In genomic region chrX:111895084-111895779, GRCm38 (mm10) we compare ENCODE assay signal across 9 mouse cellular contexts. TPM values are rescaled to one million over a fixed set of nuclear protein-coding genes. Genes with fewer than 3 reads are reported as not detected.
A peak's percentile ranks its signal among the peaks of the same experiment; 100 is the strongest.
DNase-seq lines count a peak whose midpoint lies in the region; ATAC-seq and TF ChIP-seq lines count a peak whose summit lies in the region.
"Had no signal": no experiment of that assay in that cellular context is flagged by ENCODE, and none has a peak within 500 bp of the region (broad histone marks: within the 10 kb centered on the region; RNA-seq: fewer than 3 reads in every experiment).

No protein-coding gene starts in this region.

- peaks cover 6% of the 10 kb centered on the region; the same call in 1 of the 2 replicates for H3K9me3 ChIP-seq in heart, embryonic 12.5 days (replicated peaks)
- H3K9me3 ChIP-seq in ES-E14 (ENCODE audit: control insufficient read depth, insufficient read depth, low read depth, low read length) = no peaks in the 10 kb centered on the region
- no peaks in the 10 kb centered on the region for H3K9me3 ChIP-seq in forebrain, embryonic 15.5 days
- H3K9me3 ChIP-seq in liver, embryonic 16.5 days (replicated peaks; ENCODE audit: control insufficient read depth, low read length) = no peaks in the 10 kb centered on the region

- H3K36me3 ChIP-seq in heart, embryonic 12.5 days = no peaks in the 10 kb centered on the region
- H3K36me3 ChIP-seq in ES-E14 (ENCODE audit: control insufficient read depth, insufficient read depth, low read length, poor library complexity, severe bottlenecking) = no peaks in the 10 kb centered on the region
- no peaks in the 10 kb centered on the region for H3K36me3 ChIP-seq in forebrain, embryonic 15.5 days
- no peaks in the 10 kb centered on the region for H3K36me3 ChIP-seq in liver, embryonic 16.5 days (ENCODE audit: control insufficient read depth, insufficient read depth)

- no peak for DNase-seq in heart, postnatal 25 days (ENCODE audit: low spot score)
- no peak for DNase-seq in ES-E14 (ENCODE audit: low read depth, low spot score)
- DNase-seq in urinary bladder, adult 18-20 months (ENCODE audit: low spot score in 2 of 2) = no peak
- DNase-seq in left cerebral cortex, adult 9 months (ENCODE audit: low spot score in 2 of 2) = no peak
- DNase-seq in spleen, postnatal 36 days (ENCODE audit: low spot score in 2 of 2) = no peak

- H3K4me2 ChIP-seq in heart, embryonic 12.5 days = peak overlapping the region; percentile 77
- H3K4me2 ChIP-seq in forebrain, embryonic 15.5 days (replicated peaks) = peak overlapping the region; percentile 75
- peak overlapping the region; percentile 32 for H3K4me2 ChIP-seq in liver, embryonic 16.5 days (ENCODE audit: low read depth, low read length)

- intact Hi-C loops in heart, postnatal 25 days (cut with DNase I) = no loop called here

- H3K4me1 ChIP-seq in heart, embryonic 12.5 days (replicated peaks) = no peaks in the 10 kb centered on the region
- H3K4me1 ChIP-seq in ES-E14 (ENCODE audit: control insufficient read depth in 2 of 2, insufficient read depth in 2 of 2, low read length in 2 of 2, poor library complexity in 1 of 2) = no peaks in the 10 kb centered on the region
- no peaks in the 10 kb centered on the region for H3K4me1 ChIP-seq in forebrain, embryonic 15.5 days
- H3K4me1 ChIP-seq in liver, embryonic 16.5 days (ENCODE audit: control insufficient read depth, low read depth, low read length) = no peaks in the 10 kb centered on the region

- H3K27ac ChIP-seq in heart, embryonic 12.5 days (ENCODE audit: poor library complexity, severe bottlenecking) = no peak overlapping the region
- no peak overlapping the region for H3K27ac ChIP-seq in ES-E14 (ENCODE audit: insufficient read depth, low read depth, low read length, poor library complexity, severe bottlenecking)
- no peak overlapping the region for H3K27ac ChIP-seq in forebrain, embryonic 15.5 days (replicated peaks)
- no peak overlapping the region for H3K27ac ChIP-seq in liver, embryonic 16.5 days (ENCODE audit: low read length)

- H3K4me3 ChIP-seq in heart, embryonic 12.5 days = peak overlapping the region; percentile 57
- peak overlapping the region; percentile 26 to 53; a peak in 3 of 4 replicates for H3K4me3 ChIP-seq in ES-E14 (ENCODE audit: insufficient read depth in 1 of 2, low read depth in 1 of 2, low read length in 2 of 2, poor library complexity in 1 of 2, severe bottlenecking in 1 of 2)
- peak overlapping the region; percentile 48 for H3K4me3 ChIP-seq in forebrain, embryonic 15.5 days
- peak overlapping the region; percentile 29 for H3K4me3 ChIP-seq in liver, embryonic 16.5 days (ENCODE audit: low read depth, low read length)

- in situ Hi-C loops in ES-E14 (cut with MboI; ENCODE audit: low sequenced_read_pairs in 2 of 2, unreplicated experiment in 2 of 2) = no loop called here

- ATAC-seq in heart, embryonic 12.5 days (ENCODE audit: insufficient number of reproducible peaks, low FRiP score) = peak; percentile 45
- peak; percentile 68 for ATAC-seq in forebrain, embryonic 15.5 days (replicated peaks)
- 0 out of 2 replicates have a peak, but pooled peaks have one; percentile 27 for ATAC-seq in liver, embryonic 16.5 days (ENCODE audit: low read depth)

- H3K27me3 ChIP-seq in heart, embryonic 12.5 days (replicated peaks) = 0 out of 2 replicates have a peak, but pooled peaks cover 6% of the 10 kb centered on the region
- H3K27me3 ChIP-seq in forebrain, embryonic 15.5 days = peaks cover 6% of the 10 kb centered on the region; the same call in 1 of the 2 replicates
- H3K27me3 ChIP-seq in liver, embryonic 16.5 days (ENCODE audit: control insufficient read depth, insufficient read depth, low read depth, low read length) = peaks cover 12% of the 10 kb centered on the region

- no peak overlapping the region for H3K9ac ChIP-seq in heart, embryonic 12.5 days
- no peak overlapping the region for H3K9ac ChIP-seq in ES-E14 (ENCODE audit: insufficient read depth, low read depth, low read length, poor library complexity, severe bottlenecking)
- H3K9ac ChIP-seq in forebrain, embryonic 15.5 days (replicated peaks) = no peak overlapping the region
- H3K9ac ChIP-seq in liver, embryonic 16.5 days (ENCODE audit: low read depth, low read length) = no peak overlapping the region

- 26% methylated on average over 65 of the region's 70 CpGs for WGBS in heart, embryonic 12.5 days
- WGBS in forebrain, embryonic 15.5 days = 20% methylated on average over 53 of the region's 70 CpGs
- WGBS in liver, embryonic 16.5 days (ENCODE audit: insufficient replicate concordance) = 31% methylated on average over 43 of the region's 70 CpGs

TF ChIP-seq in ES-E14, 5 proteins besides CTCF, POLR2A, EP300 and RAD21:
- TF ChIP-seq ZC3H11A (IDR thresholded peaks at IDR 0.05; ENCODE audit: borderline replicate concordance, low read depth, low read length) = no peak
- TF ChIP-seq CHD2 (IDR thresholded peaks at IDR 0.05; ENCODE audit: low read depth, low read length) = no peak
- no peak for TF ChIP-seq HCFC1 (IDR thresholded peaks at IDR 0.05; ENCODE audit: borderline replicate concordance, insufficient read depth, low read length)
- no peak for TF ChIP-seq ZNF384 (IDR thresholded peaks at IDR 0.05; ENCODE audit: low read depth, low read length)
- TF ChIP-seq MAFK (IDR thresholded peaks at IDR 0.05; ENCODE audit: insufficient read depth, low read depth, low read length) = no peak

RNA-seq across cellular contexts. Expression of gene Gm45194, which starts 4.0 kb away (rescaled TPM):
- polyA plus RNA-seq in heart, embryonic 12.5 days (2016; fragmentation: Nextera tagmentation; extraction: Ambion mirVana) = 0.50 and 0.67 TPM in 2 replicates
- total RNA-seq in heart, postnatal 25 days (2021) = not detected
- total RNA-seq in ES-E14 (2012; rRNA removed) = 0.21 and 0.36 TPM in 2 replicates
- 0.27 and 0.45 TPM in 2 replicates for polyA plus RNA-seq in forebrain, embryonic 15.5 days (2015; fragmentation: Nextera tagmentation; extraction: Ambion mirVana)
- polyA plus RNA-seq in liver, embryonic 16.5 days (2015; fragmentation: Nextera tagmentation; extraction: Ambion mirVana) = 0.40 and 0.51 TPM in 2 replicates
- total RNA-seq: MEL had no signal
